Mouse (Mus musculus) thymus, adult 2 months (tissue): ENCODE data around the gene Pitx1. TPM values are rescaled to one million over a fixed set of nuclear protein-coding genes. Genes with fewer than 3 reads are reported as not detected.

Experiments
- DNase-seq: peaks from one replicate; pipeline ENCODE4 v3.0.0; 2021
- H3K27ac ChIP-seq: fragments of 200-500 bp; 2 replicates; pipeline ENCODE4 v1.5.1; 2012; ENCODE audit warnings: low read length, control low read depth; ENCODE audit not compliant: control insufficient read depth, insufficient read depth
- H3K27me3 ChIP-seq: fragments of 200-500 bp; 2 replicates; pipeline ENCODE4 v1.6.1; 2012; ENCODE audit warnings: mild to moderate bottlenecking, low read length, moderate library complexity, mixed read lengths; ENCODE audit not compliant: control insufficient read depth, insufficient read depth
- H3K36me3 ChIP-seq: fragments of 200-500 bp; 2 replicates; pipeline ENCODE4 v1.6.1; 2012; ENCODE audit warnings: mild to moderate bottlenecking, low read length, moderate library complexity; ENCODE audit not compliant: control insufficient read depth, insufficient read depth
- H3K4me1 ChIP-seq: fragments of 200-500 bp; replicated peaks from 2 replicates; pipeline ENCODE4 v1.6.1; 2012; ENCODE audit warnings: low read length; ENCODE audit not compliant: control insufficient read depth, insufficient read depth
- H3K4me3 ChIP-seq: fragments of 200-500 bp; 2 replicates; pipeline ENCODE4 v1.5.1; 2012; ENCODE audit warnings: mild to moderate bottlenecking, low read length, control low read depth, moderate library complexity; ENCODE audit not compliant: control insufficient read depth, insufficient read depth
- CTCF ChIP-seq: fragments of 200-500 bp; IDR thresholded peaks from 2 replicates; pipeline ENCODE4 v1.5.1; 2012; ENCODE audit warnings: mild to moderate bottlenecking, control low read depth, low read length, moderate library complexity, borderline replicate concordance; ENCODE audit not compliant: control insufficient read depth, poor library complexity, insufficient read depth; ENCODE audit errors: extremely low read depth
- POLR2A ChIP-seq: fragments of 200-500 bp; IDR thresholded peaks from 2 replicates; pipeline ENCODE4 v1.6.1; 2012; ENCODE audit warnings: mild to moderate bottlenecking, low read length, control low read depth, moderate library complexity; ENCODE audit not compliant: control insufficient read depth, poor library complexity, insufficient read depth; ENCODE audit errors: extremely low read depth
- WGBS: fragments of 180-500 bp; shearing (Covaris S2); methylation state at CpG from one replicate; pipeline ENCODE4 v1.1.7; 2018; 5-methylcytosine and 5-hydroxymethylcytosine counted together
- polyA plus RNA-seq: library from polyadenylated mRNA; depleted of rRNA; stranded (reverse); fragments of >200 nt; gene quantifications from 2 replicates; pipeline ENCODE4 v1.2.3, GENCODE M21; 2012

Gene Pitx1
- polyA plus RNA-seq, 1 experiment: 0.07 TPM

- 89% methylated on average over 10 of the region's 10 CpGs for WGBS
- Histone ChIP-seq H3K4me1 (no peaks in the 10 kb centered on the region), H3K27me3 (no peaks in the 10 kb centered on the region; the same call in 1 of the 2 replicates), H3K27ac (no peak overlapping the region), H3K4me3 (no peak overlapping the region), H3K36me3 (no peaks in the 10 kb centered on the region)
- DNase-seq: no peak
- TF ChIP-seq POLR2A: no peak
- TF ChIP-seq CTCF: no peak
Measured at GRCm38 (mm10) chr13:55860483-55860882, 24.5 kb upstream of the Pitx1 start.

- H3K4me3 ChIP-seq: no peak overlapping the region
- WGBS: 34% methylated on average over 5 of the region's 5 CpGs
- H3K4me1 ChIP-seq: no peaks in the 10 kb centered on the region
- no peak for DNase-seq
- no peaks in the 10 kb centered on the region for H3K36me3 ChIP-seq
- H3K27me3 ChIP-seq: no peaks in the 10 kb centered on the region; the same call in 1 of the 2 replicates
- TF ChIP-seq POLR2A (no peak), CTCF (no peak)
- H3K27ac ChIP-seq: no peak overlapping the region
Measured at GRCm38 (mm10) chr13:55858463-55858862, 22.5 kb upstream of the Pitx1 start.

- no peaks in the 10 kb centered on the region for H3K27me3 ChIP-seq
- DNase-seq: no peak
- no peak overlapping the region for H3K27ac ChIP-seq
Measured at GRCm38 (mm10) chr13:55855793-55856192, 19.8 kb upstream of the Pitx1 start.

GRCm38 (mm10) chr13:55852205-55852604 lies 16.2 kb upstream of the Pitx1 start:
- Histone ChIP-seq H3K27me3 (no peaks in the 10 kb centered on the region; the same call in 1 of the 2 replicates), H3K27ac (no peak overlapping the region)

More at GRCm38 (mm10) chr13:55855793-55856192, 19.8 kb upstream of the Pitx1 start:
- Histone ChIP-seq H3K36me3 (no peaks in the 10 kb centered on the region), H3K4me1 (no peaks in the 10 kb centered on the region), H3K4me3 (no peak overlapping the region)
- TF ChIP-seq POLR2A (no peak), CTCF (no peak)
- 84% methylated on average over 7 of the region's 7 CpGs for WGBS

GRCm38 (mm10) chr13:55850726-55851125 lies 14.7 kb upstream of the Pitx1 start:
- no peak overlapping the region for H3K27ac ChIP-seq
- TF ChIP-seq POLR2A: no peak
- TF ChIP-seq CTCF: no peak
- H3K36me3 ChIP-seq: no peaks in the 10 kb centered on the region
- WGBS: 89% methylated on average over 5 of the region's 5 CpGs
- H3K4me1 ChIP-seq: no peaks in the 10 kb centered on the region
- no peak for DNase-seq
- H3K4me3 ChIP-seq: no peak overlapping the region
- H3K27me3 ChIP-seq: no peaks in the 10 kb centered on the region; the same call in 1 of the 2 replicates

More at GRCm38 (mm10) chr13:55852205-55852604, 16.2 kb upstream of the Pitx1 start:
- no peaks in the 10 kb centered on the region for H3K36me3 ChIP-seq
- H3K4me1 ChIP-seq: no peaks in the 10 kb centered on the region
- no peak for DNase-seq
- WGBS: 72% methylated on average over 3 of the region's 3 CpGs
- TF ChIP-seq POLR2A (no peak), CTCF (no peak)
- H3K4me3 ChIP-seq: no peak overlapping the region

GRCm38 (mm10) chr13:55848604-55849190 lies 12.7 kb upstream of the Pitx1 start:
- TF ChIP-seq CTCF: no peak
- TF ChIP-seq POLR2A: no peak
- Histone ChIP-seq H3K27me3 (no peaks in the 10 kb centered on the region; the same call in 1 of the 2 replicates), H3K4me3 (no peak overlapping the region), H3K4me1 (no peaks in the 10 kb centered on the region), H3K27ac (no peak overlapping the region), H3K36me3 (no peaks in the 10 kb centered on the region)
- 60% methylated on average over 13 of the region's 13 CpGs for WGBS
- DNase-seq: no peak
